Mouse (Mus musculus): ENCODE results near the gene Haus8.

DNA sequence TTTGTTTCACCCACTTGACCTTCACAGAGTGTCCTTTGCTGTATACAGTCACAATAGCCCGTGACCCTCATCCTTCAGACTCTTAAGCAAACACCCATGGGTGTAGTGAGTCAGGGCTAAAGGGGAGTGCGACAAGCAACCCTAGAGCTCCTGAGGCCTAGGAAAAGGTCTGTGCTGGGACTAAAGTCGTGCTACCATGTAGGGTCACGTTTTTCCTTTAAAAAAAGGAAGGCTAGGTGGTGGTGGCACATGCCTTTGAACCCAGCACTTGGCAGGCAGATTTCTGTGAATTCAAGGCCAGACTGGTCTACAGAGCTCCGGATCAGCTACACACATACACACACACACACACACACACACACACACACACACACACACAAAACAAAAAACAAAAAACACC lies 1.1 kb downstream of the Haus8 start:
- TF ChIP-seq CTCF (conservative IDR thresholded peaks at IDR 0.05 in 1 of 2, IDR thresholded peaks at IDR 0.05 in 1 of 2; ENCODE audit: low read depth in 2 of 2, low read length in 2 of 2) (no peak), ZMIZ1 (IDR thresholded peaks at IDR 0.05; ENCODE audit: low read depth, low read length) (no peak), USF1 (IDR thresholded peaks at IDR 0.05; ENCODE audit: low read depth, low read length) (no peak), POLR2A (IDR thresholded peaks at IDR 0.05; ENCODE audit: low read depth, low read length) (no peak), EP300 (IDR thresholded peaks at IDR 0.05; ENCODE audit: low read length) (no peak)

Data from CH12.LX (cell line).